In the genomic region with DNA sequence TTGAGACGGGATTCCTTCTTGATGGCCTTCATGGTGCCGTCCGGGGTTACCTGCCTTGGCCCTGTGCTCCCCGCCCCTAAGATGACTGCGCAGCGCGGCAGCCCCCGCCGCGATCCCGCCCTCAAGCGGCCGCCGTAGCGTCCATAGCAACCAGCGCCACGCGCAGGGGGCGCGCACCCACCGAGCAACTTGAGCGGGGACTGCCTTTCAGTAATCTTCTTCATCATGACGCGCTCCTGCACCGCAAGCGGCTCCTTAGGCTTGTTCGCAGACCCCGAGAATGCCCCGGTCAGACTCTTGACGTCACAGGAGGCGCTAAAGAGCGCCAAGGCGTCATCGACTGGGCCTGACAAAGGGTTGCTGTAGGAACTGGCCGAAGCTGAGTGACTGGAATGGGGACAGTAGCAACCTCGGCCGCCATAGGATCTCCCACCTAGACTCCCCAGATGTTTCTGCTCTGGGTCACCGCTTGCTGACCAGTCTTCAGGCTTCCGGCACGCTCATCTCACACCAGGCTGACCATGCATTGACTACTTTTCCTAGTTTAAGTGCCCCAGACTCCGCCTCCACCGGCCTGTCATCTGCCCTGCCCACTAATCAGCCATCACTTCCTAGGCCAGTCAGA, we compare ENCODE assay signal across 7 mouse cellular contexts. TPM values are rescaled to one million over a fixed set of nuclear protein-coding genes. Genes with fewer than 3 reads are reported as not detected.
DNase-seq lines count a peak whose midpoint lies in the region; ATAC-seq and TF ChIP-seq lines count a peak whose summit lies in the region.

Mycbpap (minus strand) TSS at position 524 of the 625 bp plus-strand sequence.

- H3K27me3 ChIP-seq in intestine, embryonic 16.5 days (replicated peaks; ENCODE audit: control insufficient read depth, insufficient read depth, low read length), result no peaks in the 10 kb centered on the region
- no peaks in the 10 kb centered on the region for H3K27me3 ChIP-seq in limb, embryonic 12.5 days
- no peaks in the 10 kb centered on the region for H3K27me3 ChIP-seq in midbrain, embryonic 11.5 days (ENCODE audit: control insufficient read depth, insufficient read depth, low read length)
- H3K27me3 ChIP-seq in small intestine, adult 2 months (ENCODE audit: control insufficient read depth, insufficient read depth, low read length), result no peaks in the 10 kb centered on the region

- no peak for TF ChIP-seq POLR2A in small intestine, adult 2 months (IDR thresholded peaks at IDR 0.05; ENCODE audit: low read depth, low read length)

- peak within 1 kb of the TSS; percentile 61 for H3K4me3 ChIP-seq in intestine, embryonic 16.5 days (ENCODE audit: low read length)
- peak within 1 kb of the TSS; percentile 61 for H3K4me3 ChIP-seq in limb, embryonic 12.5 days (replicated peaks)
- peak within 1 kb of the TSS; percentile 51 for H3K4me3 ChIP-seq in midbrain, embryonic 11.5 days (ENCODE audit: low read depth, low read length)
- peak within 1 kb of the TSS; percentile 77 for H3K4me3 ChIP-seq in small intestine, adult 2 months (ENCODE audit: low read depth, low read length)

- DNase-seq in adrenal gland, postnatal 10 days, result peak; percentile 72
- DNase-seq in cerebellum, postnatal 10 days, result peak; percentile 73 to 75
- DNase-seq in midbrain, embryonic 11.5 days (ENCODE audit: low spot score, missing footprints), result peak; percentile 98

- H3K4me1 ChIP-seq in intestine, embryonic 16.5 days (ENCODE audit: control insufficient read depth, insufficient read depth, low read length), result peaks cover under 1% of the 10 kb centered on the region; the same call in 1 of the 2 replicates
- peaks cover 16% of the 10 kb centered on the region for H3K4me1 ChIP-seq in limb, embryonic 12.5 days (replicated peaks)
- peaks cover 9% of the 10 kb centered on the region for H3K4me1 ChIP-seq in midbrain, embryonic 11.5 days (ENCODE audit: control insufficient read depth, insufficient read depth, low read length)
- no peaks in the 10 kb centered on the region for H3K4me1 ChIP-seq in small intestine, adult 2 months (ENCODE audit: control insufficient read depth, insufficient read depth, insufficient read length, low read length)

- H3K9ac ChIP-seq in intestine, embryonic 16.5 days (ENCODE audit: low read depth, low read length), result peak within 1 kb of the TSS; percentile 67
- H3K9ac ChIP-seq in limb, embryonic 12.5 days (replicated peaks), result peak within 1 kb of the TSS; percentile 66
- peak within 1 kb of the TSS; percentile 60 for H3K9ac ChIP-seq in midbrain, embryonic 11.5 days (ENCODE audit: low read length)

- no peaks in the 10 kb centered on the region for H3K36me3 ChIP-seq in intestine, embryonic 16.5 days (ENCODE audit: control insufficient read depth, insufficient read depth, low read length)
- no peaks in the 10 kb centered on the region for H3K36me3 ChIP-seq in limb, embryonic 12.5 days
- no peaks in the 10 kb centered on the region for H3K36me3 ChIP-seq in midbrain, embryonic 11.5 days (ENCODE audit: control insufficient read depth, insufficient read depth, low read length)
- no peaks in the 10 kb centered on the region for H3K36me3 ChIP-seq in small intestine, adult 2 months (ENCODE audit: control insufficient read depth, insufficient read depth, low read length)

- peak within 1 kb of the TSS; percentile 89 for H3K4me2 ChIP-seq in intestine, embryonic 16.5 days (ENCODE audit: low read depth, low read length)
- peak within 1 kb of the TSS; percentile 87 for H3K4me2 ChIP-seq in limb, embryonic 12.5 days
- peak within 1 kb of the TSS; percentile 87 for H3K4me2 ChIP-seq in midbrain, embryonic 11.5 days

- H3K9me3 ChIP-seq in intestine, embryonic 16.5 days (ENCODE audit: control insufficient read depth, low read length), result no peaks in the 10 kb centered on the region
- H3K9me3 ChIP-seq in limb, embryonic 12.5 days, result no peaks in the 10 kb centered on the region
- no peaks in the 10 kb centered on the region for H3K9me3 ChIP-seq in midbrain, embryonic 11.5 days (ENCODE audit: control insufficient read depth, low read length)

- ATAC-seq in granulocyte monocyte progenitor cell, adult 5-6 weeks (replicated peaks; ENCODE audit: poor library complexity, severe bottlenecking), result peak; percentile 88
- peak; percentile 78 for ATAC-seq in intestine, embryonic 16.5 days
- peak; percentile 65; the same call in 1 of the 2 replicates for ATAC-seq in limb, embryonic 12.5 days (ENCODE audit: insufficient number of reproducible peaks, insufficient read depth, low FRiP score, low TSS enrichment, low read depth)
- ATAC-seq in midbrain, embryonic 11.5 days (ENCODE audit: low FRiP score), result peak; percentile 85

- WGBS in intestine, embryonic 16.5 days, result 1% methylated on average over 42 of the region's 42 CpGs
- WGBS in limb, embryonic 12.5 days, result under 1% methylated on average over 42 of the region's 42 CpGs
- WGBS in midbrain, embryonic 11.5 days, result 1% methylated on average over 42 of the region's 42 CpGs
- WGBS in small intestine, adult 2 months, result 3% methylated on average over 42 of the region's 42 CpGs

- H3K27ac ChIP-seq in intestine, embryonic 16.5 days (ENCODE audit: low read length), result no peak within 1 kb of the TSS
- H3K27ac ChIP-seq in limb, embryonic 12.5 days, result no peak within 1 kb of the TSS
- H3K27ac ChIP-seq in midbrain, embryonic 11.5 days (ENCODE audit: low read depth, low read length), result no peak within 1 kb of the TSS
- no peak within 1 kb of the TSS for H3K27ac ChIP-seq in small intestine, adult 2 months (ENCODE audit: insufficient read depth, low read depth, low read length)

- no peak for TF ChIP-seq CTCF in small intestine, adult 2 months (IDR thresholded peaks at IDR 0.05; ENCODE audit: extremely low read depth, insufficient read length, insufficient replicate concordance, low read depth, low read length)

RNA-seq across cellular contexts. Expression of gene Mycbpap, which starts in this region (rescaled TPM):
- total RNA-seq in adrenal gland, postnatal 10 days (2021), result 1 to 10 TPM; 3.3 to 4.8 TPM
- total RNA-seq in granulocyte monocyte progenitor cell, adult 5-6 weeks (2014; fragmentation: Nextera tagmentation), result 1.1 and 5.4 TPM in 2 replicates
- total RNA-seq in granulocyte monocyte progenitor cell, adult 5-6 weeks (2017), result 0.13 TPM in 1 of 2 replicates, not detected in the other
- 3.0 and 3.2 TPM in 2 replicates for polyA plus RNA-seq in intestine, embryonic 16.5 days (2015; fragmentation: Nextera tagmentation; extraction: Ambion mirVana)
- polyA plus RNA-seq in limb, embryonic 12.5 days (2016; fragmentation: Nextera tagmentation; extraction: Ambion mirVana), result 5.1 and 7.0 TPM in 2 replicates
- polyA plus RNA-seq in midbrain, embryonic 11.5 days (2014; fragmentation: Nextera tagmentation; extraction: Ambion mirVana), result 3.7 and 4.1 TPM in 2 replicates
- 1.1 and 1.4 TPM in 2 replicates for polyA plus RNA-seq in small intestine, adult 2 months (2012; rRNA removed)
